ENCODE assay signal across 25 mouse cellular contexts in the genomic region with DNA sequence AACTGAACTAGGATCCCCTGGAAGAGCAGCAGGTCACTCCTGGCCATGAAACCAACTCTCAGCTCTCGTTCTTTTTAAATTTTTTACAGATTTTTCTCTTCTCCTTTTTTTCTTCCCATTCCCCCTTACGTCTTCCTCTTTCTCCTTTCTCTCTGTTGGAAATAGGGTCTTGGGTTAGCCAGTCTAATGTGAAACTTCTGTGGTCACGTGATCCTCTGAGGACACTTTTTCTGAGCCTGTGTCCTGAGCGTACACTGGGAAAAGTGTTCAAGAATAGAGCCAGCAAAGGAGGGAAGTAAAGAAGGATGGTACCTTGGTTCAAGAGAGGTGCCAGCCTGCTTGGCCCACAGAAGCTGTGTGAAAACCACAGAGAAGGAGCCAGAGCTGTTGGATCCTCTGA. TPM values are rescaled to one million over a fixed set of nuclear protein-coding genes. Genes with fewer than 3 reads are reported as not detected.
"Had no signal": no experiment of that assay in that cellular context is flagged by ENCODE, and none has a peak within 500 bp of the region (broad histone marks: within the 10 kb centered on the region; RNA-seq: fewer than 3 reads in every experiment).

No protein-coding gene starts in this region.

- H3K9ac ChIP-seq: heart, embryonic 13.5 days; heart, embryonic 15.5 days; hindbrain, embryonic 13.5 days; hindbrain, embryonic 15.5 days; limb, embryonic 12.5 days; liver, embryonic 12.5 days; liver, embryonic 14.5 days had no signal

- H3K9me3 ChIP-seq: heart, embryonic 13.5 days; heart, embryonic 15.5 days; hindbrain, embryonic 13.5 days; hindbrain, embryonic 15.5 days; limb, embryonic 10.5 days; limb, embryonic 12.5 days; liver, embryonic 12.5 days had no signal

- H3K4me2 ChIP-seq: heart, embryonic 13.5 days; heart, embryonic 15.5 days; hindbrain, embryonic 13.5 days; hindbrain, embryonic 15.5 days; limb, embryonic 12.5 days; liver, embryonic 12.5 days had no signal

- H3K27ac ChIP-seq: gastrocnemius, adult 2 months; heart, embryonic 10.5 days; heart, embryonic 13.5 days; heart, embryonic 15.5 days; hindbrain, embryonic 13.5 days; hindbrain, embryonic 15.5 days; hindbrain, postnatal 0 days; layer of hippocampus, adult 2 months; left cerebral cortex, adult 2 months; limb, embryonic 10.5 days; limb, embryonic 12.5 days; liver, embryonic 12.5 days; liver, embryonic 14.5 days had no signal

- ATAC-seq: hindbrain, postnatal 0 days; intestine, embryonic 16.5 days; liver, embryonic 12.5 days had no signal

- H3K27me3 ChIP-seq: heart, embryonic 13.5 days; heart, embryonic 15.5 days; hindbrain, embryonic 13.5 days; hindbrain, embryonic 15.5 days; limb, embryonic 12.5 days; liver, embryonic 12.5 days had no signal

- H3K4me3 ChIP-seq: gastrocnemius, adult 2 months; heart, embryonic 10.5 days; heart, embryonic 13.5 days; heart, embryonic 15.5 days; hindbrain, embryonic 13.5 days; hindbrain, embryonic 15.5 days; layer of hippocampus, adult 2 months; left cerebral cortex, adult 2 months; limb, embryonic 10.5 days; limb, embryonic 12.5 days; liver, embryonic 12.5 days had no signal

- DNase-seq: gastrocnemius, adult 2 months; gastrocnemius, postnatal 10 days; gastrocnemius, postnatal 36 days; heart, adult 18-20 months; heart, postnatal 14 days; heart, postnatal 36 days; kidney, adult 18-20 months; kidney, adult 8-10 months; kidney, postnatal 10 days; kidney, postnatal 25 days; kidney, postnatal 4 days; liver had no signal

- H3K36me3 ChIP-seq: heart, embryonic 10.5 days; heart, embryonic 13.5 days; heart, embryonic 15.5 days; hindbrain, embryonic 13.5 days; hindbrain, embryonic 15.5 days; limb, embryonic 10.5 days; limb, embryonic 12.5 days; liver, embryonic 12.5 days had no signal

- H3K4me1 ChIP-seq: heart, embryonic 15.5 days; hindbrain, embryonic 13.5 days; hindbrain, embryonic 15.5 days; limb, embryonic 12.5 days had no signal

RNA-seq across cellular contexts. Expression of a gene that starts 23.1 kb away (rescaled TPM):
- total RNA-seq: hindbrain, postnatal 0 days had no signal
